Mouse (Mus musculus) testis, postnatal 10 days (tissue): ENCODE data around the gene Yif1a.

Experiments used
- DNase-seq: peaks from one replicate; pipeline ENCODE4 v3.0.0; 2021; ENCODE audit warnings: low spot score

Gene Yif1a

DNA sequence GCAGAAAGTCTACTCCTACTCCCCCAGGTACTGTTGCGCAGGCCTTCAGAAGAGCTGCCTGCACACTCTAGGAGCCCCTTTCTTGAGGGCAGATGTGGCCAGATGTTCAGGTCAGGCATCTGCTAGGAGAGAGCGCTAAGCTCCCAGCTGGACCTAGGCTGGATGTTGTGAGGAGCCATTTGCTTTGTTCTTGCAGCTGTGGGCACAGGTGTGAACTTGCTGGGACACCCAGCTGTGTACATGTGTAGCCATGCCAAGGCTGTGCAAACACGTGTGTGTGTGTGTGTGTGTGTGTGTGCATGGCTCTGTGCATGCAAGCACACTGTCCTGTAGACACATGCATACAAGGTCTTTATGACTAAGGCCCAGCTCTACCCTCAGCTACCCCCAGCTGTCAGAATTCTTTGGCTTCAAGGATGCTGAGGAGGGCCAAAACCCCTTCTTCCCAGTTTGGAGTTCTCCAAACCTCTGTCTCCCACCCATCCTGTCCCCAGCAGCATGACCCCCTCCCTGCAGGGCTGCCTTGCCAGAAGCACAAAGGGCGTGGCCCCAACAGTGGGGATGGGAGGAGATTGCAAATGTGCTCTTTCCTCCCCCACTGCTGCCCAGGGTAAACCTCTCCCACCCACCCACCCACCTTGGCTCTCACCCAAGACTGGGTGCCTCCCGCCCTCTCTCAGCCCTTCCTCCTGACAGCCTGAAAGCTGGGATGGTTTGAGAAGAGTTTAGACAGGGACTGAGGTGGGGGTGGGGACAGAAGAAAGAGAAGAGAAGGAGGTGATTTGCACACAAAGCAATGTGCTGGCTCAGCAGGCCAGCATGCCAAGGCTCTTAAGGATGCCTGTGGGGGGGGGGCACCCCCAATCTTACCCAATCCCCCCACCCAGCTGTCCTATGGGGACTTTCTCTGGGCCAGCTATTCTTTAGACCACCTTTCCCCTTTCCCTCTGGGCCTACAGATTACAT is 27.7 kb upstream of the Yif1a start:
- peak; percentile 63 for DNase-seq

DNA sequence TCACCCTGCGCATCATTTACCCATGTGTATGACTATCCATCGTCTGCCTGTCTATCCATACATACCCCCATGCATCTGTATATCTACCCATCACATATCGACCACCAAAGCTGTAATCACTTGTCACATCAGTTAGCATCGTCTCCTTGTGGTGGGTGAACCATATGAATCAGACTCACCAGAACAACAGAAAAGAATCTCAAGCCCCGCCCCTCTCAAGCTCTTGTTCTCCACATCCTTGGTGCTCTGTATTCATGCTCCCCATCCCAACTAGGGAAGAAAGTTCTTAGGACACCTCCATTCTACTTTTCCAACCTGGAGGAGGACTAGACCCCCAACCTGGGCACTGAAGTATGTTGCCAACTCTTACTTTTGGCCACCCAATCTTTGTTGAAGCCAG is 26.3 kb upstream of the Yif1a start:
- no peak for DNase-seq

DNA sequence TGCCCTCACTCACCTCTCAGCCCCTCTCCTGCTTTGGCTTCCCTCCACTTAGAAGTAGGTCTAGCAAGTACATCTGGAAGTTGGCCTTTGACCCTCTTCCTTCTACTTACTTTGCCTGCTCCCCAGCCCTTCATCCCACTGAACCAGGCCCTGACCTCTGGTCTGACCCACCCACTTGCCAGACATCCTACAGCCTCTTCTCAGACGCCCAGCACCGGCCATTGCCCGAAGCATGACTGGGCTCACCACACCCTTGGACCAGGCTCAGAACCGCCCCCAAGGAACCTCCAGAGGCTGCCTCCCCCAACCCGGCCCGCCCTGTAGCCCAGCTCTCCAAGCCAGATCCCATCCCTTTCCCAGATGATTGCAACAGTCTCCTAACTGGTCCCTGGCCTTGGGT is 25.9 kb upstream of the Yif1a start:
- DNase-seq: peak; percentile 67

DNA sequence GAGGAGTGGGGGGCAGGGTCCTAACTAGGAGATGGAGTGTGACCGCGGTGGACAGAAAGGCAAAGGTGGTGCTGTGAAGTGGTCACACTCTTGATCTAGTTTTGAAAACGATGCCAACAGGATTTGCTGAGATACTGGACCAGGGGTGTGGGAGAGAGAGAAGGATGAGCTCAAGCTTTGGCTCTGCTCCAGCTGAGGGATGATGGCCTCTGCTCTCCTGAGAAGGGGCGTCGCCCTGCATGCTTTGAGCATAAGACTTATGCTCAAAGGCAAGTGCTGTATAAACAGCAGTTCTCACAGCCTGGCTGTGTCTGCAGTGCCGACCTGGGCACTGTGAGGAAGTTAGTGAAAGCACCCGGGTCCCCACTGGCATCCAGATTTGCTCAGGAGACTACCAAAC is 23.2 kb upstream of the Yif1a start:
- DNase-seq: peak; percentile 67

DNA sequence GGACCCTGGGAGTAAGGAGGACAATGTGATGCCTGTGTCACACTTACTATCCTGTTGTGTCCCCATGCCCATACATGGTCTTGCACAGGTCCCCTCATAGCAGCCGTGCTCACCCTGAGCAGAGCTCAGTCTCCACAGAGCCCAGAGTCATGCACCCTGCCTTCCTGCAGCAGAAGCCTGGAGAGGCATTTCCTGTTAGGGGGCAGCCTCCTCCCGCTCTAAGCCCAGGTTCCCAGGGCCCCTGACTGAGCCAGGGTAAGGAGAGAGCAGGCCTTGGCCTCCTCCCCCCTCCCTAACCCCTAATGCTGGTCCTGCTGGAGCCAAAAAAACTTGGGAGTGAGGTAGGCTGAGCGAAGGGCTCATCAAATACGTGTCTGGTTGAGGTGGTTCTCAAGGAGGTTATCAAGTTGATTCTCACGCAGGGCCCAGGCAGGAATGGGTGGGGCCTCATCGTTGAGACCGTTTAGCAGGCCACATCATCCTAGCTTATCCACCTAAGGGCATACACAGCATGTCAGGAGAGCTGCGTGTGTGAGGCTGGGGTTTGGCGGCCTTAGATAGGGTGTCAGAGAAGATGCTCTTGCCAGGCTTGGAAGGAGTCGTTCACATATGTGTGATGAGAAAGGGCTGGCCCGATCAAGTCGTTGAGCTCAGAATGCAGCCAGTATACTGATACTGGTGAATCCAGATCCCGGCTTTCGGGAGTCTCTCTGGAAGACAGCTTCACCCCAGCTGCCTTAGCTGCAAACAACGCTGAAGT is 21.1 kb upstream of the Yif1a start:
- DNase-seq: peak; percentile 46

DNA sequence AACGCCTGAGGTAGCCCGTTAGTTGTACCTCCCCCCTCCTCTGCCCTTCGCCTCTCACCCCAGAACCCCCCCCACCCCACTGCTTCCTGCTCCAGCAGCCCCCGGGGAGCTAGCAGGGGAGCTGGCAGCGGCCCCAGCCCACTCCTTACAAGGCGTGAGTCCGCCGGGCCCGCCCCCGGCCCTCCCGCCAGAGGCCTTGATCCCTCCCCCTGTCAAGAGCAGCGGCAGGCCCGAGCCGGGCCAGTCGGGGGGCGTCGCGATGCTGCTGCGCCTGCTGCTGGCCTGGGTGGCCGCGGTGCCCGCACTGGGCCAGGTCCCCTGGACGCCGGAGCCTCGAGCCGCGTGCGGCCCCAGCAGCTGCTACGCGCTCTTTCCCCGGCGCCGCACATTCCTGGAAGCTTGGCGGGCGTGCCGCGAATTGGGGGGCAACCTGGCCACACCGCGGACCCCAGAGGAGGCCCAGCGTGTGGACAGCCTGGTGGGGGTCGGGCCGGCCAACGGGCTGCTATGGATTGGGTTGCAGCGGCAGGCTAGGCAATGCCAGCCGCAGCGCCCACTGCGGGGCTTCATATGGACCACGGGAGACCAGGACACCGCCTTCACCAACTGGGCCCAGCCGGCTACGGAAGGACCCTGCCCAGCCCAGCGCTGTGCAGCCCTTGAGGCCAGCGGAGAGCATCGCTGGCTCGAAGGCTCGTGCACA is 20.3 kb upstream of the Yif1a start, which contains the start of gene Cd248:
Gene Cd248 (plus strand): TSS at position 212 of the 703 bp plus-strand sequence.
- DNase-seq: peak; percentile 86

DNA sequence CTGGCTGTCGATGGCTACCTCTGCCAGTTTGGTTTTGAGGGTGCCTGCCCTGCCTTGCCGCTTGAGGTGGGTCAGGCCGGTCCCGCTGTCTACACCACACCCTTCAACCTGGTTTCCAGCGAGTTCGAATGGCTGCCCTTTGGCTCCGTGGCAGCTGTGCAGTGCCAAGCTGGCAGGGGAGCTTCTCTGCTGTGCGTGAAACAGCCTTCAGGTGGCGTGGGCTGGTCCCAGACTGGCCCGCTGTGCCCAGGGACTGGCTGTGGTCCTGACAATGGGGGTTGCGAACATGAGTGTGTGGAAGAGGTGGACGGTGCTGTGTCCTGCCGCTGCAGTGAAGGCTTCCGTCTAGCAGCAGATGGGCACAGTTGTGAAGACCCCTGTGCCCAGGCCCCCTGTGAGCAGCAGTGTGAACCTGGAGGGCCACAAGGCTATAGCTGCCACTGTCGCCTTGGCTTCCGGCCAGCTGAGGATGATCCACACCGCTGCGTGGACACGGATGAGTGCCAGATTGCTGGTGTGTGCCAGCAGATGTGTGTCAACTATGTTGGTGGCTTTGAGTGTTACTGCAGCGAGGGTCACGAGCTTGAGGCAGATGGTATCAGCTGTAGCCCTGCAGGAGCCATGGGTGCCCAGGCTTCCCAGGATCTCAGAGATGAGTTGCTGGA is 19.6 kb upstream of the Yif1a start:
- peak; percentile 69 for DNase-seq

GRCm38 (mm10) chr19:5069486-5069885 is 18.9 kb upstream of the Yif1a start:
- no peak for DNase-seq

GRCm38 (mm10) chr19:5069978-5070377 is 18.4 kb upstream of the Yif1a start:
- DNase-seq: no peak

- no peak for DNase-seq
These were observed 17.3 kb upstream of the Yif1a start for GRCm38 (mm10) chr19:5071077-5071476.

- DNase-seq: peak; percentile 85
These were observed 16.6 kb upstream of the Yif1a start for GRCm38 (mm10) chr19:5071545-5072369.

DNA sequence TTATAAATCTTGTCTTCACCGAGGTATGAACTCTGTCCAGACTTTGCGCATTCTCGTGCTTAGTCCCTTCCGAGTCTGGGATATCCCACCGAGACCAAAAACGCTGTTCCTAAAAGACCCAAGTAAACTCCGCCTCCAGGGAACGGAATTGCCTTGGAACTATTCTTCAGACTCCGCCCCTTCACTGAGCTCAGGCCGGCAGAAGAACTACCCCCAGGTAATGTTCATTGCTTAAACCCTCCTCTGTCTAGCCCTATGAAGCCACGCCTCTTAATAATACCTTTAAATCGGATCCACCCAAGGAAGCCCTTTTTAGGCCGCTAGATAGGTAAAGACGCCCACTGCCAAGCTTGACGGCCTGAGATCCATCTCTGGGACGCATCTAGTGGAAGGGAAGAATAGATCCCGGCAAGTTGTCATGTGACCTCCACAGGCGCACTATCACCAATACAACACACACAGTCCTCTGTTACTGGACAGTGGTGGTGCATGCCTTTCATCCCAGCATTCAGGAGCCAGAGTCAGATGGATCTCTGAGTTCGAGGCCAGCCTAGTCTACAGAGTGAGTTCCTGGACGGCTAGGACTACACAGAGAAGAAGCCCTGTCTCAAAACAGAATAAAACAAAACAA is 15.8 kb upstream of the Yif1a start:
- no peak for DNase-seq

DNA sequence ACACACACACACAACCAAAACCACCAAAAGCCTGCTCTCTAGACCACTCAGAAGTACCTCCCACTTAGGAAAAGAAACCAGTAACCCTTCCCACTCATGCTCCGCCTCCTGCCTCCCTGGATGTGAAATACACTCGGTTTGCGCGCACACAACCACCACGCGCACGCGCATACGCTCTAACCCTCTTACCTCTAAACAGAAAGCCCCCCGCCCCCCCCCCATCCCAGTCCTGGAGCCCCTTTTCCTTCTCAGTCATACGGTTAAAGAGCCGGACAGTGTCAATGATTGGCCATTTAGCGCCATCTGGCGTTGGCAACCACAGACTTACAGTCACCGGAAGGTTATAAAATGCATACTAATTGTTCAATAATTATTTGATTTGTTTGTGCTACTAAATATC is 15.3 kb upstream of the Yif1a start:
- peak; percentile 84 for DNase-seq

- DNase-seq: no peak
These were observed 14.8 kb upstream of the Yif1a start for GRCm38 (mm10) chr19:5073518-5073917.

DNA sequence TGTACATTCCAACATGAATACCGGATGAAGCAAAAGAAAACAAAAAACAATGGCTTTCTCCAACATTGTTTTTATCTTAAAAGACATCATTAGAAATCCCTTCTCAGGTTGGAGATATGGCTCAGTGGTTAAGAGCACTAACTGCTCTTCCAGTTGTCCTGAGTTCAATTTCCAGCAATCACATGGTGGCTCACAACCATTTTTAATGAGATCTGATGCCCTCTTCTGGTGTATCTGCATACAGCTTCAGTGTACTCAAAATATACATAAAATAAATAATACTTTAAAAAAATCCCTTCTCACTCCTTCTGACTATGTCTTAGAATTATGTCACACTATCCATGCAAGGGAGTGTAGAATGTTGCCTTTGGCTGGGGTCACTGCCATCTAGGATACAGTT is 9.1 kb upstream of the Yif1a start:
- no peak for DNase-seq

GRCm38 (mm10) chr19:5082005-5082404 is 6.3 kb upstream of the Yif1a start:
- DNase-seq: no peak

GRCm38 (mm10) chr19:5082596-5082995 is 5.7 kb upstream of the Yif1a start:
- no peak for DNase-seq

DNA sequence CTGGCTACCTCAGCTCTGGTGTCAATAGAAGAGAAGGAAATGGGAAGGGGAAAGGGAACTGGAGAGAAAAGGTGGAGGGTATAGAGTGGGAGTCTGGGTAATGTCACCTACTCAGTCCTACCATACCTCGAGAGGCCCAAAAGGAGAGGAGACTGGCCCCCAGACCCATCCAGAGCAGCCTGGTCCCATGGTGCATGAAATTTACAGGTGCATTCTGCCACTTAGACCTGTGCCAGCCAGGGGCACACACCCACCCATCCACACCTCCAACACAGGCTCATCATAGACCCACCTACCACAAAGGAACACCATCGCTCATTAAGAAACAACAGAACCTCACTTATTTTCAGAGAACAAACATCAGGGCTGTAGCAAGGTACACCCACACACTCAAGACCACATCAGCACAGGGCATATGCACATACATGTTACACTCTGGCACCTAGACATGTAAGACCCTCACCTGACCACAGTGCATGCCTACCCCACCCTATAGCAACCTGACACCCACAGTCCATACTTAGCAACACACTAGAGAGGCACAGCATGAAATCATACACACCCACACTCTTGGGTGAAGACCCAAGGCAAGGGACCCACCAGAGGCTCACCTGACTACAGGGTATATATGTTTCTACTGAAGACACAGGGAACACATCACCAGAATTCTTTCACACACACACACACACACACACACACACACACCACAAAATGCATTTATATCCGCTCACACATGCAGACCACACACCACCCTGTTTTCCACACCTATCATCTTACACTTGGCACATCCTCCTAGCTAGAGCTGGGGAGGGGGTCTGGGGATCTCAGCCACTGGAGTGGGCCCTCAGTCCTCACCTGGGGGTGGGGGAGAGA is 4.1 kb upstream of the Yif1a start:
- no peak for DNase-seq

DNA sequence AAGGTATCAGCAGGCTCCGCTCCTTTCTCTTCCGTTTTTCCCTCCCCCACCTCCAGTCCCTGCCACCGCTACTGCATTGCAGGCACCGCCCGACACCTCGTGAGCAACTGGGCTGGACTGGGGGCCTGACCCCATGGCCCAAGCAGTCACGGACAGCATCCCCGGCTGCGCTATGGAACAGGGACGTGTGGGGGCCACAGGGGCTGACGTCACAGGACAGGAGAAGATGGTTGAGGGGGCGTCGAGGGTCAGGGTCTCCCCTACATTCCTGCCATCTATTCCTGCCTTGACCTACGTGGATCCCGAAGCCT is 3.5 kb upstream of the Yif1a start:
- peak; percentile 36 for DNase-seq
